Mouse (Mus musculus): Measurements from ENCODE around the gene Snd1.

Snd1 gene

GRCm38 (mm10) chr6:28474839-28475238 lies at the start of gene Snd1:
Gene Snd1, plus strand, starts transcription at chr6:28475139.
- no peak for DNase-seq (ENCODE audit: low spot score in 2 of 2)

GRCm38 (mm10) chr6:28427096-28427839 lies 47.7 kb upstream of the Snd1 start, which contains the start of gene Fscn3:
Gene Fscn3, plus strand, starts transcription at chr6:28427789.
- DNase-seq (ENCODE audit: low spot score in 2 of 2) = no peak

- no peak for DNase-seq (ENCODE audit: low spot score in 2 of 2)
Observed at GRCm38 (mm10) chr6:28428290-28428689, 46.6 kb upstream of the Snd1 start, which contains the start of gene Gcc1. Gene Gcc1, minus strand, starts transcription at chr6:28428390.

GRCm38 (mm10) chr6:28429870-28430269 lies 45.1 kb upstream of the Snd1 start:
- no peak for DNase-seq (ENCODE audit: low spot score in 2 of 2)

GRCm38 (mm10) chr6:28430795-28431537 lies 44.0 kb upstream of the Snd1 start:
- no peak for DNase-seq (ENCODE audit: low spot score in 2 of 2)

GRCm38 (mm10) chr6:28431538-28431855 lies 43.4 kb upstream of the Snd1 start:
- no peak for DNase-seq (ENCODE audit: low spot score in 2 of 2)

- DNase-seq (ENCODE audit: low spot score in 2 of 2) = no peak
Observed at GRCm38 (mm10) chr6:28447937-28448336, 27.0 kb upstream of the Snd1 start.

- no peak for DNase-seq (ENCODE audit: low spot score in 2 of 2)
Observed at GRCm38 (mm10) chr6:28449253-28449652, 25.7 kb upstream of the Snd1 start, which contains the start of gene Pax4. Gene Pax4, minus strand, starts transcription at chr6:28449353.

- DNase-seq (ENCODE audit: low spot score in 2 of 2) = no peak
Observed at GRCm38 (mm10) chr6:28450481-28450880, 24.5 kb upstream of the Snd1 start.

- no peak for DNase-seq (ENCODE audit: low spot score in 2 of 2)
Observed at GRCm38 (mm10) chr6:28450977-28451376, 24.0 kb upstream of the Snd1 start.

GRCm38 (mm10) chr6:28459221-28459668 lies 15.7 kb upstream of the Snd1 start:
- no peak for DNase-seq (ENCODE audit: low spot score in 2 of 2)

- peak in 1 of 2 experiments; percentile 15 for DNase-seq (ENCODE audit: low spot score in 2 of 2)
Observed at GRCm38 (mm10) chr6:28460534-28460933, 14.4 kb upstream of the Snd1 start.

- DNase-seq (ENCODE audit: low spot score in 2 of 2) = no peak
Observed at GRCm38 (mm10) chr6:28464630-28465029, 10.3 kb upstream of the Snd1 start.

GRCm38 (mm10) chr6:28470017-28470602 lies 4.8 kb upstream of the Snd1 start:
- DNase-seq (ENCODE audit: low spot score in 2 of 2) = no peak

- DNase-seq (ENCODE audit: low spot score in 2 of 2) = no peak
Observed at GRCm38 (mm10) chr6:28470621-28471020, 4.3 kb upstream of the Snd1 start.

- no peak for DNase-seq (ENCODE audit: low spot score in 2 of 2)
Observed at GRCm38 (mm10) chr6:28471284-28472035, 3.5 kb upstream of the Snd1 start.

GRCm38 (mm10) chr6:28474211-28474610 lies 728 bp upstream of the Snd1 start:
- DNase-seq (ENCODE audit: low spot score in 2 of 2) = no peak

GRCm38 (mm10) chr6:28479865-28480751 lies 5.2 kb downstream of the Snd1 start:
- DNase-seq (ENCODE audit: low spot score in 2 of 2) = peak; percentile 99

GRCm38 (mm10) chr6:28480752-28481492 lies 6.0 kb downstream of the Snd1 start:
- DNase-seq (ENCODE audit: low spot score in 2 of 2) = no peak

- no peak for DNase-seq (ENCODE audit: low spot score in 2 of 2)
Observed at GRCm38 (mm10) chr6:28482711-28483315, 7.9 kb downstream of the Snd1 start.

Data from right cerebral cortex, postnatal 36 days (tissue).